ENCODE assay signal across 27 mouse cellular contexts in the genomic region with DNA sequence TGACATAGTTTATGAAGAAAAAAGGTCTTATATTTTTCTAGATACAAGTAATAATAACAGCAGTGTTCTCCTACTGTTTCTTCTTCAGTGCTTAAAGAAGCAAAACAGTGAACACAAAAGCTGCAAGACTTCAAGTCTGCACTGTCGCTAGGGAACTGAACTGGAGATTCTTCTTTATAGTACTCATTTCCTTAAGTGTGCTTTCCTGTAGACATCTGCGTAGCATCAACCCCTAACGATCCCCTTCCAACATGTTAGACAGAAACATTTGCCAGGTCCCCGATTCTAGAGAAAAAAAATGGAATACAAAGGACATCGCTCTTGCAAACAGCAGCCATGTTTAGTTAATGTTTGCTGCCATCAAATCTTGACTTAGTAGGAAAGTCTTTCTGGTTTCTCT. TPM values are rescaled to one million over a fixed set of nuclear protein-coding genes. Genes with fewer than 3 reads are reported as not detected.
DNase-seq lines count a peak whose midpoint lies in the region; ATAC-seq and TF ChIP-seq lines count a peak whose summit lies in the region.
"Had no signal": no experiment of that assay in that cellular context is flagged by ENCODE, and none has a peak within 500 bp of the region (broad histone marks: within the 10 kb centered on the region; RNA-seq: fewer than 3 reads in every experiment).

No protein-coding gene starts in this region.

- TF ChIP-seq CTCF in stomach, postnatal 0 days (IDR thresholded peaks at IDR 0.05; ENCODE audit: low read depth): no peak

- no peaks in the 10 kb centered on the region for H3K9me3 ChIP-seq in heart, embryonic 13.5 days
- H3K9me3 ChIP-seq in heart, embryonic 12.5 days (replicated peaks): no peaks in the 10 kb centered on the region
- no peaks in the 10 kb centered on the region for H3K9me3 ChIP-seq in stomach, embryonic 14.5 days (ENCODE audit: control insufficient read depth, low read depth, low read length)
- no peaks in the 10 kb centered on the region for H3K9me3 ChIP-seq in stomach, postnatal 0 days (ENCODE audit: control insufficient read depth, low read length)
- H3K9me3 ChIP-seq in stomach, embryonic 16.5 days (replicated peaks; ENCODE audit: control insufficient read depth, low read length): no peaks in the 10 kb centered on the region
- H3K9me3 ChIP-seq: embryonic facial prominence, embryonic 13.5 days; forebrain, embryonic 10.5 days; forebrain, embryonic 13.5 days; G1E; hindbrain, embryonic 10.5 days; hindbrain, embryonic 13.5 days had no signal

- 55% methylated on average over 5 of the region's 5 CpGs for WGBS in heart, embryonic 13.5 days
- 49% methylated on average over 5 of the region's 5 CpGs for WGBS in heart, embryonic 12.5 days
- 45% methylated on average over 5 of the region's 5 CpGs for WGBS in stomach, embryonic 14.5 days
- WGBS in stomach, postnatal 0 days: 49% methylated on average over 5 of the region's 5 CpGs
- WGBS in stomach, embryonic 16.5 days: 45% methylated on average over 5 of the region's 5 CpGs

- no peaks in the 10 kb centered on the region for H3K27me3 ChIP-seq in heart, embryonic 13.5 days (replicated peaks)
- H3K27me3 ChIP-seq in heart, embryonic 12.5 days (replicated peaks): no peaks in the 10 kb centered on the region
- H3K27me3 ChIP-seq in stomach, embryonic 14.5 days (ENCODE audit: control insufficient read depth, insufficient read depth, low read length): no peaks in the 10 kb centered on the region
- no peaks in the 10 kb centered on the region for H3K27me3 ChIP-seq in stomach, postnatal 0 days (ENCODE audit: control insufficient read depth, insufficient read depth, low read length)
- no peaks in the 10 kb centered on the region for H3K27me3 ChIP-seq in stomach, embryonic 16.5 days (ENCODE audit: control insufficient read depth, insufficient read depth, low read length)
- H3K27me3 ChIP-seq: CH12.LX; forebrain, embryonic 13.5 days; hindbrain, embryonic 13.5 days had no signal

- no peak overlapping the region for H3K4me3 ChIP-seq in heart, embryonic 13.5 days
- no peak overlapping the region for H3K4me3 ChIP-seq in heart, embryonic 12.5 days
- H3K4me3 ChIP-seq in stomach, embryonic 14.5 days (ENCODE audit: low read depth, low read length): no peak overlapping the region
- no peak overlapping the region for H3K4me3 ChIP-seq in stomach, postnatal 0 days (ENCODE audit: low read depth, low read length)
- no peak overlapping the region for H3K4me3 ChIP-seq in stomach, embryonic 16.5 days (replicated peaks; ENCODE audit: low read length)
- H3K4me3 ChIP-seq: embryonic facial prominence, embryonic 13.5 days; forebrain, embryonic 10.5 days; forebrain, embryonic 13.5 days; gastrocnemius, adult 2 months; hindbrain, embryonic 10.5 days; hindbrain, embryonic 13.5 days had no signal

- no peak for TF ChIP-seq EP300 in stomach, postnatal 0 days (optimal IDR thresholded peaks at IDR 0.05)

- H3K4me2 ChIP-seq in heart, embryonic 13.5 days: no peak overlapping the region; the same call in 1 of the 2 replicates
- no peak overlapping the region for H3K4me2 ChIP-seq in heart, embryonic 12.5 days
- peak overlapping the region; percentile 3; the same call in 1 of the 2 replicates for H3K4me2 ChIP-seq in stomach, embryonic 14.5 days (replicated peaks; ENCODE audit: low read depth, low read length)
- H3K4me2 ChIP-seq in stomach, postnatal 0 days (replicated peaks; ENCODE audit: low read depth): no peak overlapping the region
- no peak overlapping the region for H3K4me2 ChIP-seq in stomach, embryonic 16.5 days (ENCODE audit: low read depth, low read length)
- H3K4me2 ChIP-seq: embryonic facial prominence, embryonic 13.5 days; forebrain, embryonic 13.5 days; hindbrain, embryonic 13.5 days had no signal

- ATAC-seq in heart, embryonic 13.5 days (ENCODE audit: extremely low read depth, insufficient number of reproducible peaks, low FRiP score, low TSS enrichment): no peak
- no peak; the same call in 1 of the 2 replicates for ATAC-seq in heart, embryonic 12.5 days (ENCODE audit: insufficient number of reproducible peaks, low FRiP score)
- peak; percentile 67; the same call in 1 of the 2 replicates for ATAC-seq in stomach, embryonic 14.5 days (ENCODE audit: insufficient number of reproducible peaks, insufficient read depth, low FRiP score, low read depth)
- ATAC-seq in stomach, postnatal 0 days (ENCODE audit: low FRiP score, low TSS enrichment): no peak
- ATAC-seq in stomach, embryonic 16.5 days (ENCODE audit: insufficient read depth, low FRiP score): peak; percentile 50; the same call in 1 of the 2 replicates
- ATAC-seq: forebrain, embryonic 13.5 days; forebrain, embryonic 16.5 days; hindbrain, embryonic 16.5 days; Patski had no signal

- H3K36me3 ChIP-seq in heart, embryonic 13.5 days: peaks cover 2% of the 10 kb centered on the region
- H3K36me3 ChIP-seq in heart, embryonic 12.5 days: no peaks in the 10 kb centered on the region
- H3K36me3 ChIP-seq in stomach, embryonic 14.5 days (ENCODE audit: control insufficient read depth, insufficient read depth, low read length): no peaks in the 10 kb centered on the region
- H3K36me3 ChIP-seq in stomach, postnatal 0 days (ENCODE audit: control insufficient read depth, insufficient read depth, low read length): no peaks in the 10 kb centered on the region
- H3K36me3 ChIP-seq in stomach, embryonic 16.5 days (ENCODE audit: control insufficient read depth, insufficient read depth, low read length): no peaks in the 10 kb centered on the region
- H3K36me3 ChIP-seq: embryonic facial prominence, embryonic 13.5 days; forebrain, embryonic 10.5 days; G1E; hindbrain, embryonic 10.5 days; hindbrain, embryonic 13.5 days had no signal

- H3K9ac ChIP-seq in heart, embryonic 13.5 days: no peak overlapping the region
- H3K9ac ChIP-seq in heart, embryonic 12.5 days: no peak overlapping the region
- H3K9ac ChIP-seq in stomach, embryonic 14.5 days (replicated peaks; ENCODE audit: low read depth, low read length): no peak overlapping the region
- H3K9ac ChIP-seq in stomach, postnatal 0 days (ENCODE audit: low read length): no peak overlapping the region
- H3K9ac ChIP-seq in stomach, embryonic 16.5 days (ENCODE audit: low read length): no peak overlapping the region
- H3K9ac ChIP-seq: embryonic facial prominence, embryonic 13.5 days; forebrain, embryonic 13.5 days; hindbrain, embryonic 13.5 days had no signal

- peaks cover 62% of the 10 kb centered on the region for H3K4me1 ChIP-seq in heart, embryonic 13.5 days
- H3K4me1 ChIP-seq in heart, embryonic 12.5 days (replicated peaks): peaks cover 32% of the 10 kb centered on the region
- peaks cover 19% of the 10 kb centered on the region; the same call in 1 of the 2 replicates for H3K4me1 ChIP-seq in stomach, embryonic 14.5 days (ENCODE audit: control insufficient read depth, insufficient read depth, low read length)
- no peaks in the 10 kb centered on the region for H3K4me1 ChIP-seq in stomach, postnatal 0 days (replicated peaks; ENCODE audit: control insufficient read depth, insufficient read depth)
- peaks cover 4% of the 10 kb centered on the region; the same call in 1 of the 2 replicates for H3K4me1 ChIP-seq in stomach, embryonic 16.5 days (ENCODE audit: control insufficient read depth, insufficient read depth, low read length)
- H3K4me1 ChIP-seq: forebrain, embryonic 10.5 days had no signal

- no peak for DNase-seq in stomach, postnatal 0 days (ENCODE audit: low spot score)
- DNase-seq in retina, embryonic 14.5 days (ENCODE audit: low spot score): no peak
- DNase-seq: adrenal gland, postnatal 10 days; B cell, adult 2 months; cerebellum, adult 11 months; cerebellum, adult 2 months; cerebellum, adult 9-11 months; cerebellum, postnatal 25 days; gastrocnemius, adult 2 months; gastrocnemius, postnatal 14 days; heart, adult 11 months; heart, postnatal 36 days; kidney, adult 18-20 months had no signal

- H3K27ac ChIP-seq in heart, embryonic 13.5 days (replicated peaks): peak overlapping the region; percentile 63
- H3K27ac ChIP-seq in heart, embryonic 12.5 days (ENCODE audit: poor library complexity, severe bottlenecking): no peak overlapping the region
- peak overlapping the region; percentile 67; the same call in 1 of the 2 replicates for H3K27ac ChIP-seq in stomach, embryonic 14.5 days (ENCODE audit: low read length)
- no peak overlapping the region for H3K27ac ChIP-seq in stomach, postnatal 0 days (replicated peaks)
- H3K27ac ChIP-seq in stomach, embryonic 16.5 days (ENCODE audit: low read length): 0 out of 2 replicates have a peak overlapping the region, but pooled peaks have one; percentile 28
- H3K27ac ChIP-seq: embryonic facial prominence, embryonic 13.5 days; forebrain, embryonic 10.5 days; forebrain, embryonic 13.5 days; gastrocnemius, adult 2 months; hindbrain, embryonic 10.5 days; hindbrain, embryonic 13.5 days had no signal

RNA-seq across cellular contexts. Expression of gene Gucy1b1, which starts 6.7 kb away (rescaled TPM):
- polyA plus RNA-seq in heart, embryonic 13.5 days (2015; fragmentation: Nextera tagmentation; extraction: Ambion mirVana): 57.1 and 59.5 TPM in 2 replicates
- polyA plus RNA-seq in heart, embryonic 12.5 days (2016; fragmentation: Nextera tagmentation; extraction: Ambion mirVana): 61.4 and 62.6 TPM in 2 replicates
- 64.6 and 69.3 TPM in 2 replicates for polyA plus RNA-seq in stomach, embryonic 14.5 days (2014; fragmentation: Nextera tagmentation; extraction: Ambion mirVana)
- 18.7 and 20.0 TPM in 2 replicates for polyA plus RNA-seq in stomach, postnatal 0 days (2015; fragmentation: Nextera tagmentation; extraction: Ambion mirVana)
- polyA plus RNA-seq in stomach, embryonic 16.5 days (2015; fragmentation: Nextera tagmentation; extraction: Ambion mirVana): 53.1 and 53.9 TPM in 2 replicates
- polyA plus RNA-seq: G1E, Patski had no signal

Comparison
In these comparisons a context has a peak if more than half of its experiments do, and no peak if none do; other contexts are left out.
1. ATAC-seq: peak in stomach, embryonic 14.5 days (single experiment) and stomach, embryonic 16.5 days (single experiment); none in heart, embryonic 13.5 days (single experiment), heart, embryonic 12.5 days (single experiment) and stomach, postnatal 0 days (single experiment).
2. H3K27ac ChIP-seq: peak in heart, embryonic 13.5 days (single experiment), stomach, embryonic 14.5 days (single experiment) and stomach, embryonic 16.5 days (single experiment); none in heart, embryonic 12.5 days (single experiment) and stomach, postnatal 0 days (single experiment).